Mouse (Mus musculus) myocyte (in vitro differentiated cells): ENCODE measurements around the gene Xirp1. TPM values are rescaled to one million over a fixed set of nuclear protein-coding genes. Genes with fewer than 3 reads are reported as not detected.

Source experiments
- H3K27me3 ChIP-seq: one replicate; pipeline ENCODE4 v1.6.1; 2011; ENCODE audit not compliant: control insufficient read depth, insufficient read depth, insufficient read length
- H3K36me3 ChIP-seq: one replicate; pipeline ENCODE4 v1.6.1; 2011; ENCODE audit not compliant: control insufficient read depth, insufficient read depth
- H3K4me2 ChIP-seq: one replicate; pipeline ENCODE4 v1.6.1; 2011; ENCODE audit warnings: low read depth, control low read depth
- H3K4me3 ChIP-seq: one replicate; pipeline ENCODE4 v1.5.1; 2011; ENCODE audit warnings: mild to moderate bottlenecking, control low read depth, moderate library complexity
- H3K79me2 ChIP-seq: one replicate; pipeline ENCODE4 v1.6.1; 2011; ENCODE audit not compliant: control insufficient read depth, insufficient read depth
- H3ac ChIP-seq: one replicate; pipeline ENCODE4 v1.6.1; 2011; ENCODE audit not compliant: control insufficient read depth, insufficient read length
- CEBPB ChIP-seq: IDR thresholded peaks from 2 replicates; pipeline ENCODE4 v1.6.1; 2011; ENCODE audit warnings: mild to moderate bottlenecking, moderate library complexity; ENCODE audit not compliant: poor library complexity, insufficient read depth, severe bottlenecking
- E2F4 ChIP-seq: IDR thresholded peaks from one replicate; pipeline ENCODE4 v1.6.1; 2011; ENCODE audit warnings: mild to moderate bottlenecking, control low read depth, moderate library complexity; ENCODE audit not compliant: insufficient read depth
- MAX ChIP-seq: IDR thresholded peaks from one replicate; pipeline ENCODE4 v1.6.1; 2011; ENCODE audit warnings: low read depth, mild to moderate bottlenecking, control low read depth
- MYOD1 ChIP-seq, 3 experiments: IDR thresholded peaks; one replicate each; pipeline ENCODE4 v1.6.1; 2011; ENCODE audit warnings: control low read depth in 2 of 3, low read depth in 2 of 3, mild to moderate bottlenecking in 2 of 3, moderate library complexity in 1 of 3; ENCODE audit not compliant: insufficient read length in 2 of 3, control insufficient read depth in 1 of 3
- MYOG ChIP-seq, 3 experiments: IDR thresholded peaks; one replicate each; pipeline ENCODE4 v1.6.1; 2011; ENCODE audit warnings: control low read depth in 2 of 3, low read depth in 2 of 3, mild to moderate bottlenecking in 2 of 3; ENCODE audit not compliant: insufficient read length in 2 of 3, control insufficient read depth in 1 of 3, insufficient read depth in 1 of 3
- POLR2A ChIP-seq: IDR thresholded peaks from one replicate; pipeline ENCODE4 v1.6.1; 2011; ENCODE audit warnings: low read depth, mild to moderate bottlenecking, control low read depth, moderate library complexity; ENCODE audit not compliant: insufficient read length
- POLR2AphosphoS2 ChIP-seq: IDR thresholded peaks from one replicate; pipeline ENCODE4 v1.6.1; 2011; ENCODE audit warnings: low read depth, control low read depth; ENCODE audit not compliant: insufficient read length
- REST ChIP-seq: IDR thresholded peaks from one replicate; pipeline ENCODE4 v1.6.1; 2011; ENCODE audit warnings: mild to moderate bottlenecking, control low read depth, moderate library complexity; ENCODE audit not compliant: insufficient read depth, insufficient read length
- SRF ChIP-seq: IDR thresholded peaks from one replicate; pipeline ENCODE4 v1.6.1; 2011; ENCODE audit warnings: low read depth; ENCODE audit not compliant: control insufficient read depth, insufficient read length
- TCF12 ChIP-seq: IDR thresholded peaks from one replicate; pipeline ENCODE4 v1.6.1; 2011; ENCODE audit warnings: mild to moderate bottlenecking, control low read depth; ENCODE audit not compliant: poor library complexity, insufficient read depth, severe bottlenecking
- TCF3 ChIP-seq: IDR thresholded peaks from one replicate; pipeline ENCODE4 v1.6.1; 2011; ENCODE audit warnings: low read depth, control low read depth; ENCODE audit not compliant: insufficient read length
- USF1 ChIP-seq: IDR thresholded peaks from one replicate; pipeline ENCODE4 v1.6.1; 2011; ENCODE audit warnings: low read depth, mild to moderate bottlenecking, control low read depth, moderate library complexity
- polyA plus RNA-seq: library from polyadenylated mRNA; unstranded; fragments of >200 nt; fragmentation: generic; extraction: Trizol; gene quantifications from one replicate; pipeline ENCODE4 v1.2.1, GENCODE M21; 2012; ENCODE audit warnings: missing spikeins

Gene Xirp1
- polyA plus RNA-seq, 1 experiment: 35.6 TPM

DNA sequence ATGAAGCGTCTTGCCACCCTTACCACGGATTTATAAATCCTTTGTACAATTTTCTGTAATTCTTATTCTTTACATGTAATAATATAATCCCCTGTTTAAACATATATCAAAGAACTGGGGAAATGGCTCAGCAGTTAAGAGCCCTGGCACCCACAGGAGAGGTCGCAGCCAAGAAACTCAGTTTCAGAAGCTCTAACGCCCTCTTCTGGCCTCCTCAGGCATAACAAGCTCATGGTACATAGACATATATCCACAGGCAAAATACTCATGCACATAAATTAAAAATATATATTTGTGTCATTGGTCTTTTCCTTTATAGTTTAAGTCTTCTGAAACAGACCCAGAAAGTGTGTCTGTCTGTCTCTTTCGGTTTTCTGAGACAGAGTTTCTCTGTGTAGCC lies 48.8 kb downstream of the Xirp1 start:
- H3K27me3 ChIP-seq: no peaks in the 10 kb centered on the region
- H3ac ChIP-seq: no peak overlapping the region
- no peak overlapping the region for H3K4me3 ChIP-seq
- TF ChIP-seq TCF3 (no peak), REST (no peak), SRF (no peak), POLR2A (no peak), TCF12 (no peak), MYOD1 (IDR thresholded peaks at IDR 0.05; ENCODE audit: control insufficient read depth in 1 of 3, insufficient read length in 2 of 3, low read depth in 2 of 3) (no peak), CEBPB (no peak), MAX (no peak), POLR2AphosphoS2 (no peak), USF1 (no peak), MYOG (IDR thresholded peaks at IDR 0.05; ENCODE audit: control insufficient read depth in 1 of 3, insufficient read depth in 1 of 3, insufficient read length in 2 of 3, low read depth in 2 of 3) (no peak), E2F4 (no peak)
- H3K4me2 ChIP-seq: no peak overlapping the region
- peaks cover 26% of the 10 kb centered on the region for H3K79me2 ChIP-seq
- H3K36me3 ChIP-seq: peaks cover 8% of the 10 kb centered on the region

GRCm38 (mm10) chr9:119973869-119974520 lies 49.4 kb downstream of the Xirp1 start:
- Histone ChIP-seq H3K4me3 (no peak overlapping the region), H3K79me2 (peaks cover 19% of the 10 kb centered on the region), H3K27me3 (no peaks in the 10 kb centered on the region), H3ac (no peak overlapping the region), H3K36me3 (peaks cover 8% of the 10 kb centered on the region), H3K4me2 (no peak overlapping the region)
- TF ChIP-seq TCF12: no peak
- no peak for TF ChIP-seq CEBPB
- no peak for TF ChIP-seq MYOD1 (IDR thresholded peaks at IDR 0.05; ENCODE audit: control insufficient read depth in 1 of 3, insufficient read length in 2 of 3, low read depth in 2 of 3)
- TF ChIP-seq TCF3: no peak
- no peak for TF ChIP-seq POLR2AphosphoS2
- no peak for TF ChIP-seq MAX
- no peak for TF ChIP-seq USF1
- TF ChIP-seq SRF: no peak

- peaks cover 12% of the 10 kb centered on the region for H3K79me2 ChIP-seq
- H3K27me3 ChIP-seq: no peaks in the 10 kb centered on the region
- H3K4me3 ChIP-seq: no peak overlapping the region
- no peak overlapping the region for H3K4me2 ChIP-seq
- peaks cover 8% of the 10 kb centered on the region for H3K36me3 ChIP-seq
- TF ChIP-seq MYOG (IDR thresholded peaks at IDR 0.05; ENCODE audit: control insufficient read depth in 1 of 3, insufficient read depth in 1 of 3, insufficient read length in 2 of 3, low read depth in 2 of 3) (no peak), SRF (no peak), USF1 (no peak), MAX (no peak), E2F4 (no peak), CEBPB (no peak), TCF12 (no peak), REST (no peak), POLR2A (no peak), POLR2AphosphoS2 (no peak), TCF3 (no peak), MYOD1 (IDR thresholded peaks at IDR 0.05; ENCODE audit: control insufficient read depth in 1 of 3, insufficient read length in 2 of 3, low read depth in 2 of 3) (no peak)
- H3ac ChIP-seq: no peak overlapping the region
These were observed 50.1 kb downstream of the Xirp1 start for GRCm38 (mm10) chr9:119973281-119973680.

- H3K4me3 ChIP-seq: no peak overlapping the region
- no peak for TF ChIP-seq TCF3
- TF ChIP-seq REST: no peak
- no peak for TF ChIP-seq TCF12
- TF ChIP-seq POLR2AphosphoS2: no peak
- TF ChIP-seq CEBPB: no peak
- TF ChIP-seq E2F4: no peak
- no peaks in the 10 kb centered on the region for H3K27me3 ChIP-seq
- H3ac ChIP-seq: no peak overlapping the region
- H3K36me3 ChIP-seq: peaks cover 8% of the 10 kb centered on the region
- peaks cover 6% of the 10 kb centered on the region for H3K79me2 ChIP-seq
- no peak overlapping the region for H3K4me2 ChIP-seq
These were observed 50.8 kb downstream of the Xirp1 start for GRCm38 (mm10) chr9:119972582-119972981.

GRCm38 (mm10) chr9:119972166-119972565 lies 51.2 kb downstream of the Xirp1 start:
- H3ac ChIP-seq: no peak overlapping the region
- H3K4me2 ChIP-seq: no peak overlapping the region
- peaks cover 5% of the 10 kb centered on the region for H3K79me2 ChIP-seq
- H3K27me3 ChIP-seq: no peaks in the 10 kb centered on the region
- H3K36me3 ChIP-seq: peaks cover 8% of the 10 kb centered on the region
- TF ChIP-seq MYOG (IDR thresholded peaks at IDR 0.05; ENCODE audit: control insufficient read depth in 1 of 3, insufficient read depth in 1 of 3, insufficient read length in 2 of 3, low read depth in 2 of 3): no peak
- TF ChIP-seq E2F4: no peak
- TF ChIP-seq MAX: no peak
- TF ChIP-seq POLR2AphosphoS2: no peak
- TF ChIP-seq SRF: no peak
- H3K4me3 ChIP-seq: no peak overlapping the region
